Mouse (Mus musculus) cerebellum, adult 2 months (tissue): ENCODE results near the gene Gm21083.
"Not testable (repeated sequence)": the region's sequence is repeated elsewhere in the genome, so short reads cannot be mapped to it uniquely, and the experiment has no call there.

Source experiments
- CTCF ChIP-seq: fragments of 200-500 bp; IDR thresholded peaks from 2 replicates; pipeline ENCODE4 v1.5.1; 2011; ENCODE audit warnings: low read depth, mild to moderate bottlenecking, control low read depth, low read length, moderate library complexity, borderline replicate concordance; ENCODE audit not compliant: insufficient read depth
- POLR2A ChIP-seq: fragments of 200-500 bp; IDR thresholded peaks from 2 replicates; pipeline ENCODE4 v1.6.1; 2011; ENCODE audit warnings: low read length, control low read depth, borderline replicate concordance; ENCODE audit not compliant: insufficient read depth

DNA sequence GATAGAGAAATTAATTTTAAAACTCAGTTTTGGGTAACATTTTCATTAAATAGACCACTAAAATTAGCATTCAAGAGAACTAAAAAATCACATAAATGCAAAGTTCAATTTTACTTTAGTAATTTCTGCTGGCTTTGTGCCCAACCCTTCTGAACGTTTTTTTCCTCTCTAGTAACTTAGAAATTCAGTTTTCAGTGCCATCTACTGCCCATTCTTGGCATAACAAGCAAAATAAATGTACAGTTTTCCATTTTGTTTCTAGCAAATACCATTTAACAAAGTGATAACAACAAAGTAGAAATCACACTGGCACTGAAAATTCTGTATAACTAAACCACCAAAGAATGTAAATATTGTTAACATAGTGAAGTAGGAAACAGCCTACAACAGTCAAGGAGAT, 33.6 kb downstream of the Gm21083 start:
- TF ChIP-seq CTCF, POLR2A: not testable (repeated sequence)
